Mouse (Mus musculus) MEL (cell line): Measurements from ENCODE around the gene Cfap54.

ENCODE experiments used
- CHD2 ChIP-seq: IDR thresholded peaks from 2 replicates; pipeline ENCODE4 v1.6.1; 2011; ENCODE audit warnings: low read length, improper control_type of control experiment
- CTCF ChIP-seq, 3 experiments: IDR thresholded peaks in 2 of 3; conservative IDR thresholded peaks in 1 of 3; 2 replicates each; pipeline ENCODE4 v1.5.1; 2011 to 2012; ENCODE audit warnings: low read length in 3 of 3, low read depth in 2 of 3, mild to moderate bottlenecking in 2 of 3, improper control_type of control experiment in 1 of 3, inconsistent platforms in 1 of 3, mixed read lengths in 1 of 3, moderate library complexity in 1 of 3; ENCODE audit not compliant: control insufficient read depth in 1 of 3, insufficient read depth in 1 of 3, poor library complexity in 1 of 3, severe bottlenecking in 1 of 3
- E2F4 ChIP-seq: IDR thresholded peaks from 2 replicates; pipeline ENCODE4 v1.6.1; 2011; ENCODE audit warnings: low read depth, low read length, improper control_type of control experiment, borderline replicate concordance
- GATA1 ChIP-seq: IDR thresholded peaks from 2 replicates; pipeline ENCODE4 v1.6.1; 2011; ENCODE audit warnings: low read depth, low read length, improper control_type of control experiment
- MAZ ChIP-seq: IDR thresholded peaks from 2 replicates; pipeline ENCODE4 v1.6.1; 2012; ENCODE audit warnings: low read depth, mild to moderate bottlenecking, inconsistent platforms, low read length, improper control_type of control experiment
- MEF2A ChIP-seq: IDR thresholded peaks from 2 replicates; pipeline ENCODE4 v1.6.1; 2014; ENCODE audit warnings: low read depth, mild to moderate bottlenecking, inconsistent platforms, low read length, improper control_type of control experiment; ENCODE audit not compliant: poor library complexity, insufficient replicate concordance, severe bottlenecking; ENCODE audit errors: extremely low read depth
- POLR2A ChIP-seq, 2 experiments: IDR thresholded peaks; 2 replicates each; pipeline ENCODE4 v1.6.1; 2011 to 2012; ENCODE audit warnings: low read length in 2 of 2, mild to moderate bottlenecking in 2 of 2, control low read depth in 1 of 2, improper control_type of control experiment in 1 of 2, low read depth in 1 of 2, moderate library complexity in 1 of 2; ENCODE audit not compliant: control insufficient read depth in 1 of 2, insufficient read depth in 1 of 2, poor library complexity in 1 of 2
- RAD21 ChIP-seq: IDR thresholded peaks from 2 replicates; pipeline ENCODE4 v1.6.1; 2011; ENCODE audit warnings: mild to moderate bottlenecking, low read depth, low read length, improper control_type of control experiment
- TBP ChIP-seq: IDR thresholded peaks from 2 replicates; pipeline ENCODE4 v1.8.0; 2011; ENCODE audit warnings: low read depth, low read length, improper control_type of control experiment
- ZNF384 ChIP-seq: IDR thresholded peaks from 2 replicates; pipeline ENCODE4 v1.6.1; 2012; ENCODE audit warnings: low read depth, mild to moderate bottlenecking, inconsistent platforms, low read length, improper control_type of control experiment

GRCm38 (mm10) chr10:93129345-93129744, 47.9 kb upstream of the Cfap54 start:
- no peak for TF ChIP-seq POLR2A (IDR thresholded peaks at IDR 0.05; ENCODE audit: control insufficient read depth in 1 of 2, insufficient read depth in 1 of 2, low read depth in 1 of 2, low read length in 2 of 2, poor library complexity in 1 of 2)
- TF ChIP-seq TBP, result no peak
- no peak for TF ChIP-seq MAZ
- TF ChIP-seq CHD2, result no peak
- no peak for TF ChIP-seq GATA1
- TF ChIP-seq MEF2A, result no peak
- no peak for TF ChIP-seq E2F4
- TF ChIP-seq RAD21, result no peak
- TF ChIP-seq ZNF384, result no peak
- TF ChIP-seq CTCF (IDR thresholded peaks at IDR 0.05 in 2 of 3, conservative IDR thresholded peaks at IDR 0.05 in 1 of 3; ENCODE audit: control insufficient read depth in 1 of 3, insufficient read depth in 1 of 3, low read depth in 2 of 3, low read length in 3 of 3, poor library complexity in 1 of 3, severe bottlenecking in 1 of 3), result no peak
